Mouse (Mus musculus): ENCODE measurements at regions not wholly inside any gene's neighbourhood (a gene's known extent, or its start where the extent isn't known, plus 50 kb on each side); places are given as distances from the start of the nearest gene placed in this dataset.

DNA sequence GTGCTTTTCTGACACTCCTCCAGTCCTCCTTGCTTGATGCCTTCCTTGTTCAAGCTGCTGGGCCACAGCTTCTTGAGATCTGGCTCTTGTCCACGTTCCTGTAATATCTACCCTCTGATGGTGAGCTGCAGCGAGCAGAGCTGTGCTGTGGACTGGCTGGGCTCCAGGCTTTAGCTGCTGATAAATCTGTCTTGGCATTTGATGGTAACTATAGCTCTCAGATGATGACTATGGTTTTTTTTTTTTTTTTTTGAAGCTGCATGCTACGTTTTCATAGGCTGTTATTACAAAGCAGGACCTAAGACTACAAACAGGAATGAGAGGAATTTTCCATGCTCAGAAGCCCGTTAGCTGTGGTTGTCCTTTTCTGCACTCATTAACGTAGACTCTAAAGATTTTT lies 352.3 kb downstream of the Nup35 start:
- DNase-seq (ENCODE audit: low spot score in 2 of 2) = peak; percentile 19 to 32

DNA sequence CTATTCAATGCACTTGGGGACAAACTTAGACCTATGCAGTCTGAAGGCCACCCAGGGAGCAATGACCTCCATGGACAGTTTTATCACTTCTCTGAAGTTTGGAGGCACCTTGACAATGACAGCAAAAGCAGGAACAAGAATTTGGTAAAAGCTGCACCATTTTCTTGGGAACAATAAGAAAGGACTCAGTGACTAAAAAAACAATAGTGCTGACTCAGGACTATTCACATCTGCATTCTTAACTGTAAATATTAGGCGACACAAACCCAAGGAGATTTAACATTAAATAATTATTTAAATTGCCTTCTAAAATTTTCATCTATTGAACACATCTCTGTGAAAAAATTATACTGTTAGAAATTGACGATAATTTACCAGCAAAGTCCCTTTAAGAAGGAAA lies 356.2 kb downstream of the Nup35 start:
- no peak for DNase-seq (ENCODE audit: low spot score in 2 of 2)

DNA sequence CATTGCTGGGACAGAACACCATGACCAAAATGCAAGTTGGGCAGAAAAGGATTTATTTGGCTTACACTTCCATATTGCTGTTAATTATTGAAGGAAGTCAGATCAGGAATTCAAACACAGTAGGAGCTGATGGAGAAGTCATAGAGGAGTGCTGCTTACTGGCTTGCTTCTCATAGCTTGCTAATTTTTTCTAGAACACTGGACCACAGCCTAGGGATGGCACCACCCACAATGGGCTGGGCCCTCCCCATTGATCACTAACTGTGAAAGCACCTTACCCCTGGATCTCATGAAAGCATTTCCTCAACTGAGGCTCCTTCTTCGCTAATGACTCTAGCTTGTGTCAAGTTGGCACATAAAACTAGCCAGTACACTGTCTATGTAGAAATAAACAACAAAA lies 381.3 kb downstream of the Nup35 start:
- DNase-seq (ENCODE audit: low spot score in 2 of 2) = no peak

DNA sequence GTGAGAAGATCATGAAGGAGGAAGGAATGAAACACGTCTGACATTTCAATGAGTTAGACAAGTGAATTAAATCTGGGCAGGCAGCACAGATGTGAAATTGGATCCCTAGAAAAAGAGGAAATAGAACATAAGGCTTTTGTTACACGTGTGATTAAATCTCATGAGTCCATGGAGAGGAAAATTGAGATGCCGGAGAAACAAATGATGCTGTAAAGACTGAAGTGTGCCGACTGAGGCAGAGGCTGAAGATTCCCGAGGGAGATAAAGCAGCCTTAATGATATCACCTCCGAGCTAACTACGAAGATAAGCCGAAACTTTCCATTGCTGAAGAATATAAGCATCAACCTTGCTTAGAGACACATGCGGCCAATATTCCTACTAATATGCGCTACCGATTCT lies 390.0 kb downstream of the Nup35 start:
- no peak for DNase-seq (ENCODE audit: low spot score in 2 of 2)

DNA sequence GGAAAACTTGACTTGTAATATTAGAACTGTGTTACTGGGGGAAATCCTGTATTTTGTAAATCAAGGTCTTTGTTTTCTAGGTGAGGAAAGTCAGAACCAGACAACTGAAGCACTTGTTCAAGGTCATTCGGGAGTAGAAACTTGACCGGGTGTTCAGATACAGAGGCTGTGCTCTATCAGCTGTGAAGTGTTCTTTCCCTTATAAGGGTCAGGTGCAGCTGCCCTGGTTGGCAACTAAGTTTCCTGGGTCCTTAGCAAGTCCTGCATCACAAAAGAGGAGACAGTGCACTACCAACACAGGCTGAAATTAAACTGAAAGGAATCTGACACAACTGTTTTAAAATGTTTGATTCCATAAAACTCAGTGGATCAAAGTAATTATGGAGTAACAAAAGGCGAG lies 406.6 kb downstream of the Nup35 start:
- DNase-seq (ENCODE audit: low spot score in 2 of 2) = no peak
